Mouse (Mus musculus): ENCODE measurements around the gene Zc3h12c. TPM values are rescaled to one million over a fixed set of nuclear protein-coding genes. Genes with fewer than 3 reads are reported as not detected.
A peak's percentile ranks its signal among the peaks of the same experiment; 100 is the strongest.

Gene Zc3h12c
- total and polyA plus RNA-seq, 2 experiments from 2014 or later = 1.8 to 9.8 TPM

DNA sequence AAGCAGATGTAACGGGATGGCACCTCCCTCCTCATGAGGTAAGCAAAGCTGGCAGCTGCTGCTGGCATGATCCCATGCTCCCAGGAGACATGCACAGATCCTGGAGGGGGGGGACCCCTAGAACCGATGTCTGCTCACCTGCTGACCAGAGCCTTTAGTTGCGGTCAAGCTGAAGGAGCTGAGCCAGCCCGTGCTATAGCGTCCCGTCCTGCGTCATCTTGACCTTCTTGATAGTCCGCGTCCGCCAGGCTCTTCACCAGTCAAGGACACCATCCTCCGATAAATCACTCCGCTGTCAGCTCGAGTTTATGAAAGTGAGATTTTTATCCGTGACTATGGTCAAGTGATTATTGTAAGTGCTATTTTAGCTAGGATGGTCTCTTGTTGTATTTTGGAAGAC is 67.9 kb downstream of the Zc3h12c start:
- no peak overlapping the region for H3K27ac ChIP-seq (ENCODE audit: low read depth)
- DNase-seq (ENCODE audit: low spot score) (no peak), ATAC-seq (ENCODE audit: insufficient read depth, low read depth) (no peak)
- H3K4me1 ChIP-seq (ENCODE audit: control insufficient read depth, insufficient read depth) = no peaks in the 10 kb centered on the region
- H3K9ac ChIP-seq (replicated peaks; ENCODE audit: low read depth, low read length) = no peak overlapping the region
- H3K36me3 ChIP-seq (replicated peaks; ENCODE audit: control insufficient read depth, insufficient read depth, low read length) = peaks cover 7% of the 10 kb centered on the region; the same call in 1 of the 2 replicates
- no peak overlapping the region for H3K4me2 ChIP-seq (ENCODE audit: low read depth, low read length)
- no peaks in the 10 kb centered on the region for H3K27me3 ChIP-seq (ENCODE audit: control insufficient read depth, insufficient read depth, low read length)
- no peak overlapping the region for H3K4me3 ChIP-seq (ENCODE audit: low read depth, low read length)
- H3K9me3 ChIP-seq (replicated peaks; ENCODE audit: control insufficient read depth, low read length) = no peaks in the 10 kb centered on the region
- WGBS = 84% methylated on average over 14 of the region's 14 CpGs
- no peak for TF ChIP-seq CTCF (IDR thresholded peaks at IDR 0.05; ENCODE audit: low read depth)
- TF ChIP-seq EP300 (IDR thresholded peaks at IDR 0.05; ENCODE audit: low read depth) = no peak

DNA sequence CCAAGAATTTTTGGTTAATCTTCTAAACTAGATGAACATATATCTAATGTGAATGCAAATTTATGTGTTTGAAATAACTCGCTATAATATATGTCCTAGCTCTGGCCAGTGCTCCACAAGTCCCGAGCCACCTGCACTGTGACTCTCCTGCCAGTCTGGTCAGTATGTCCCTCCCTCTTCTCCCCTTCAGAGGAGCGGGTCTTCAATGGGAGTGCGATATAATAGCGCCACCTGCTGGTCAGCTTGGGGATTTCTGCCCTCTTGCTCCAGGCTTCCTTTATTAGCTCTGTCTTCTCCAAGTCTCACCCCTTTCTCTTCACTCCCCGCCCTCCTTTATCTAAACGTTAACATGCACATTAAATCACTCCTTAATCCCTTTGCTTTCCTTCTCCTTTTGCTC is 69.8 kb downstream of the Zc3h12c start:
- WGBS = 3% methylated on average over 7 of the region's 7 CpGs
- Histone ChIP-seq H3K4me1 (ENCODE audit: control insufficient read depth, insufficient read depth) (no peaks in the 10 kb centered on the region), H3K4me2 (ENCODE audit: low read depth, low read length) (no peak overlapping the region), H3K36me3 (replicated peaks; ENCODE audit: control insufficient read depth, insufficient read depth, low read length) (peaks cover 7% of the 10 kb centered on the region; the same call in 1 of the 2 replicates), H3K9ac (replicated peaks; ENCODE audit: low read depth, low read length) (no peak overlapping the region), H3K27ac (ENCODE audit: low read depth) (no peak overlapping the region), H3K27me3 (ENCODE audit: control insufficient read depth, insufficient read depth, low read length) (no peaks in the 10 kb centered on the region), H3K4me3 (ENCODE audit: low read depth, low read length) (no peak overlapping the region), H3K9me3 (replicated peaks; ENCODE audit: control insufficient read depth, low read length) (no peaks in the 10 kb centered on the region)
- DNase-seq (ENCODE audit: low spot score) (peak; percentile 90), ATAC-seq (ENCODE audit: insufficient read depth, low read depth) (peak; percentile 53; the same call in 1 of the 2 replicates)
- TF ChIP-seq CTCF (IDR thresholded peaks at IDR 0.05; ENCODE audit: low read depth) = peak; percentile 98
- TF ChIP-seq EP300 (IDR thresholded peaks at IDR 0.05; ENCODE audit: low read depth) = no peak

DNA sequence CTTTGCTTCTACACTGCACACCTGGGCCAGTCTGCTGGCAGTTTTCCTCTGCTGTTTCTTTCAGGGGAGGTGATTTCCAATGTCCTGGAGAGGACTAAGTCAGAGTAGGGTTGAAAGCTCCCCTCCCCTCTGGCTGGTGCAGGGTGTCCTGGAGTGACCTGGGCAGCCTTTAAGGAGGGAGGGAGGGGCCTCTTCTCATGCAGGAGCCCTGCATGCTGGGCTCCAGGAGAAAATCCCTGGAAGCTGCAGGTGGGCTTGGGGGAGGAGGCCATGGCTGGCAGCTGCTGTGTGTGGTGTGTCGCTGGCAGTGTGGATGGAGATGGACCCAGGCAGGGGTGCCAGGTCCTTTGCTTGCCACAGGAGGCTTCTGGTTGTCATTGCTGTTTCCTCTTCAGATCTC is 71.0 kb downstream of the Zc3h12c start:
- 65% methylated on average over 1 of the region's 1 CpGs for WGBS
- no peaks in the 10 kb centered on the region for H3K27me3 ChIP-seq (ENCODE audit: control insufficient read depth, insufficient read depth, low read length)
- peaks cover 7% of the 10 kb centered on the region; the same call in 1 of the 2 replicates for H3K36me3 ChIP-seq (replicated peaks; ENCODE audit: control insufficient read depth, insufficient read depth, low read length)
- H3K9me3 ChIP-seq (replicated peaks; ENCODE audit: control insufficient read depth, low read length) = no peaks in the 10 kb centered on the region
- no peak overlapping the region for H3K9ac ChIP-seq (replicated peaks; ENCODE audit: low read depth, low read length)
- H3K4me2 ChIP-seq (ENCODE audit: low read depth, low read length) = no peak overlapping the region
- no peak overlapping the region for H3K4me3 ChIP-seq (ENCODE audit: low read depth, low read length)
- ATAC-seq (ENCODE audit: insufficient read depth, low read depth) (no peak), DNase-seq (ENCODE audit: low spot score) (no peak)
- H3K27ac ChIP-seq (ENCODE audit: low read depth) = no peak overlapping the region
- TF ChIP-seq EP300 (IDR thresholded peaks at IDR 0.05; ENCODE audit: low read depth) (no peak), CTCF (IDR thresholded peaks at IDR 0.05; ENCODE audit: low read depth) (no peak)
- no peaks in the 10 kb centered on the region for H3K4me1 ChIP-seq (ENCODE audit: control insufficient read depth, insufficient read depth)

DNA sequence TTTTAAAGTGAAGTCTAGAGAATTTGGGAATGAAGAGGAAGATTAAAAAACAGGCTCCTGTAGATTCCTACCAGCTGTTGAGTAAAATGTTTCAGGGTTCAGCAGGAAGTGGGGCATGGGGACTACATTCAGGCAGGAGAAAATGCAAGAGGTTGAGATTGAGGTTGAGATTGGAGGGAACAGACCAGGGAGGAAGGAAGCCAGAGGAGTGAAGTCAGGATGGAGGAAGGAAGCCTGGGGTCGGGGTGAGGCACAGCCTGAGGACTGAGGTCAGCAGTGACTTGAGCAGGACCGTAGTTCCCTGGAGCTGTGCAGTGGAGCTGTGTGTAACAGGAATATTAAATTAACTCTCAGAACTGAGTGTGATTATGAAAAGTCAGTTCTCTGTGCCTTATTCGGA is 72.7 kb downstream of the Zc3h12c start:
- no peak overlapping the region for H3K27ac ChIP-seq (ENCODE audit: low read depth)
- no peaks in the 10 kb centered on the region for H3K9me3 ChIP-seq (replicated peaks; ENCODE audit: control insufficient read depth, low read length)
- peaks cover 3% of the 10 kb centered on the region; the same call in 1 of the 2 replicates for H3K36me3 ChIP-seq (replicated peaks; ENCODE audit: control insufficient read depth, insufficient read depth, low read length)
- no peak overlapping the region for H3K9ac ChIP-seq (replicated peaks; ENCODE audit: low read depth, low read length)
- no peaks in the 10 kb centered on the region for H3K4me1 ChIP-seq (ENCODE audit: control insufficient read depth, insufficient read depth)
- ATAC-seq (ENCODE audit: insufficient read depth, low read depth) = no peak
- no peak overlapping the region for H3K4me3 ChIP-seq (ENCODE audit: low read depth, low read length)
- no peaks in the 10 kb centered on the region for H3K27me3 ChIP-seq (ENCODE audit: control insufficient read depth, insufficient read depth, low read length)
- H3K4me2 ChIP-seq (ENCODE audit: low read depth, low read length) = no peak overlapping the region
- TF ChIP-seq EP300 (IDR thresholded peaks at IDR 0.05; ENCODE audit: low read depth) (no peak), CTCF (IDR thresholded peaks at IDR 0.05; ENCODE audit: low read depth) (no peak)
- DNase-seq (ENCODE audit: low spot score) = no peak
- 65% methylated on average over 3 of the region's 3 CpGs for WGBS

DNA sequence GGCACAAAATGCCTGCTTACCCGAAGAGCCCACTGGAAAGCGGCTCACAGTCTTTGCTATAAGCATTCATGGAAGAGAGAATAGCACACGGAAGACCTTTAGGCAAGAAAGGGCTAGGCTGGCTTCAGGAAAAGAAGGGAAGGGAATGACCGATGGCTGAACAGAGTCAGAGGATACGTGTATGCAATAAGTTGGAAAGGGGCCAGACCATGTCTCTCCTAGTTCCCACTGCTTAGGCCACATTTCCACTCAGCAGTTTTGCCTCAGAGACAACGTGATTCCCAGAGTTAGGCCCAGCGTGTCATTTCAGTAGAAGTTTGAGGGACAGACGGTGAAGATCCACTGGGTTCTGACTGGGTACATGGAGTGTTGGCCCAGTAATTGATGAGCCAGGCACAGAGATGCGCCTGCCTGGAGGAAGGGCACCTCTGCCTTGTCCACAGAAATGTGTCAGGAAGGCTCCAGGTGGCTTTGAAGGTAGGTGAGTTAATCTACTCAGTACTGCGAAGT is 73.8 kb downstream of the Zc3h12c start:
- 59% methylated on average over 10 of the region's 10 CpGs for WGBS
- no peaks in the 10 kb centered on the region for H3K27me3 ChIP-seq (ENCODE audit: control insufficient read depth, insufficient read depth, low read length)
- no peaks in the 10 kb centered on the region for H3K36me3 ChIP-seq (replicated peaks; ENCODE audit: control insufficient read depth, insufficient read depth, low read length)
- no peak overlapping the region for H3K4me2 ChIP-seq (ENCODE audit: low read depth, low read length)
- no peak overlapping the region for H3K27ac ChIP-seq (ENCODE audit: low read depth)
- no peak overlapping the region for H3K9ac ChIP-seq (replicated peaks; ENCODE audit: low read depth, low read length)
- TF ChIP-seq EP300 (IDR thresholded peaks at IDR 0.05; ENCODE audit: low read depth) (no peak), CTCF (IDR thresholded peaks at IDR 0.05; ENCODE audit: low read depth) (no peak)
- H3K9me3 ChIP-seq (replicated peaks; ENCODE audit: control insufficient read depth, low read length) = no peaks in the 10 kb centered on the region
- DNase-seq (ENCODE audit: low spot score) (no peak), ATAC-seq (ENCODE audit: insufficient read depth, low read depth) (no peak)
- H3K4me3 ChIP-seq (ENCODE audit: low read depth, low read length) = no peak overlapping the region
- no peaks in the 10 kb centered on the region for H3K4me1 ChIP-seq (ENCODE audit: control insufficient read depth, insufficient read depth)

GRCm38 (mm10) chr9:52094016-52094415 is 74.4 kb downstream of the Zc3h12c start:
- Histone ChIP-seq H3K9me3 (replicated peaks; ENCODE audit: control insufficient read depth, low read length) (no peaks in the 10 kb centered on the region), H3K27me3 (ENCODE audit: control insufficient read depth, insufficient read depth, low read length) (no peaks in the 10 kb centered on the region), H3K4me1 (ENCODE audit: control insufficient read depth, insufficient read depth) (no peaks in the 10 kb centered on the region), H3K4me3 (ENCODE audit: low read depth, low read length) (no peak overlapping the region), H3K36me3 (replicated peaks; ENCODE audit: control insufficient read depth, insufficient read depth, low read length) (no peaks in the 10 kb centered on the region), H3K9ac (replicated peaks; ENCODE audit: low read depth, low read length) (no peak overlapping the region), H3K27ac (ENCODE audit: low read depth) (no peak overlapping the region), H3K4me2 (ENCODE audit: low read depth, low read length) (no peak overlapping the region)
- WGBS = 45% methylated on average over 5 of the region's 5 CpGs
- TF ChIP-seq CTCF (IDR thresholded peaks at IDR 0.05; ENCODE audit: low read depth) = no peak
- no peak for TF ChIP-seq EP300 (IDR thresholded peaks at IDR 0.05; ENCODE audit: low read depth)
- no peak for DNase-seq (ENCODE audit: low spot score)
- ATAC-seq (ENCODE audit: insufficient read depth, low read depth) = no peak
